Comparison of ENCODE assay signal across 19 mouse cellular contexts in genomic region chr2:75430161-75430940, GRCm38 (mm10).
"Had no signal": no experiment of that assay in that cellular context is flagged by ENCODE, and none has a peak within 500 bp of the region (broad histone marks: within the 10 kb centered on the region; RNA-seq: fewer than 3 reads in every experiment).

No protein-coding gene starts in this region.

- H3K9me3 ChIP-seq: midbrain, embryonic 10.5 days; midbrain, embryonic 13.5 days; midbrain, embryonic 15.5 days; neural tube, embryonic 13.5 days; neural tube, embryonic 15.5 days; stomach, embryonic 15.5 days had no signal

- DNase-seq: lung, adult 18-20 months; lung, embryonic 14.5 days; lung, postnatal 10 days; lung, postnatal 4 days; retina, postnatal 1 day; right cerebral cortex, adult 18-20 months; right cerebral cortex, postnatal 25 days; right cerebral cortex, postnatal 4 days; thymus, adult 2 months; thymus, postnatal 25 days; thymus, postnatal 4 days had no signal

- H3K4me1 ChIP-seq: stomach, embryonic 15.5 days had no signal

- H3K36me3 ChIP-seq: midbrain, embryonic 10.5 days; midbrain, embryonic 13.5 days; midbrain, embryonic 15.5 days; neural tube, embryonic 13.5 days; neural tube, embryonic 15.5 days; stomach, embryonic 15.5 days had no signal

- H3K27ac ChIP-seq: midbrain, embryonic 10.5 days; midbrain, embryonic 13.5 days; midbrain, embryonic 15.5 days; neural tube, embryonic 13.5 days; neural tube, embryonic 15.5 days; stomach, embryonic 15.5 days; stomach, postnatal 0 days had no signal

- H3K27me3 ChIP-seq: midbrain, embryonic 13.5 days; midbrain, embryonic 15.5 days; neural tube, embryonic 13.5 days; neural tube, embryonic 15.5 days; stomach, embryonic 15.5 days had no signal

- H3K4me3 ChIP-seq: midbrain, embryonic 10.5 days; midbrain, embryonic 13.5 days; midbrain, embryonic 15.5 days; myocyte; neural tube, embryonic 13.5 days; neural tube, embryonic 15.5 days; stomach, embryonic 15.5 days had no signal
